Mouse (Mus musculus) small intestine, adult 2 months (tissue): ENCODE data around the gene Snapc2.

ENCODE experiments used
- CTCF ChIP-seq: fragments of 200-500 bp; IDR thresholded peaks from 2 replicates; pipeline ENCODE4 v1.5.1; 2012; ENCODE audit warnings: low read depth, mild to moderate bottlenecking, control low read depth, inconsistent platforms, low read length, moderate library complexity, mixed read lengths; ENCODE audit not compliant: insufficient replicate concordance, insufficient read length; ENCODE audit errors: extremely low read depth
- POLR2A ChIP-seq: fragments of 200-500 bp; IDR thresholded peaks from 2 replicates; pipeline ENCODE4 v1.6.1; 2012; ENCODE audit warnings: low read depth, mild to moderate bottlenecking, control low read depth, inconsistent platforms, low read length, moderate library complexity

GRCm38 (mm10) chr8:4247951-4248540 is 4.8 kb upstream of the Snapc2 start, which contains the start of gene Tgfbr3l:
- TF ChIP-seq CTCF (no peak), POLR2A (no peak)
